Mouse (Mus musculus) frontal cortex, postnatal 10 days (tissue): ENCODE measurements around the gene Il2ra.
A peak's percentile ranks its signal among the peaks of the same experiment; 100 is the strongest.
"Not testable (repeated sequence)": the region's sequence is repeated elsewhere in the genome, so short reads cannot be mapped to it uniquely, and the experiment has no call there.

Experiments used
- DNase-seq, 2 experiments: peaks; one replicate each; pipeline ENCODE4 v3.0.0; 2022; ENCODE audit warnings: low spot score in 2 of 2, mixed read lengths in 1 of 2

Il2ra gene

GRCm38 (mm10) chr2:11705201-11706025 is 62.8 kb downstream of the Il2ra start, which contains the start of gene Il15ra:
Gene Il15ra, plus strand, starts transcription at chr2:11705290.
- DNase-seq: peak; percentile 28 to 44

GRCm38 (mm10) chr2:11706030-11706745 is 63.6 kb downstream of the Il2ra start:
- DNase-seq: no peak

GRCm38 (mm10) chr2:11706746-11707065 is 64.1 kb downstream of the Il2ra start:
- DNase-seq: no peak

- DNase-seq: no peak
Observed at GRCm38 (mm10) chr2:11708538-11708937, 65.9 kb downstream of the Il2ra start.

- DNase-seq: not testable (repeated sequence)
Observed at GRCm38 (mm10) chr2:11710101-11710500, 67.5 kb downstream of the Il2ra start.

- DNase-seq: no peak
Observed at GRCm38 (mm10) chr2:11712483-11712990, 69.9 kb downstream of the Il2ra start.

- DNase-seq: no peak
Observed at GRCm38 (mm10) chr2:11713021-11713420, 70.4 kb downstream of the Il2ra start.

GRCm38 (mm10) chr2:11714535-11714934 is 71.9 kb downstream of the Il2ra start:
- peak in 1 of 2 experiments; percentile 13 for DNase-seq

- no peak for DNase-seq
Observed at GRCm38 (mm10) chr2:11718573-11718972, 76.0 kb downstream of the Il2ra start.

GRCm38 (mm10) chr2:11722564-11722963 is 80.0 kb downstream of the Il2ra start:
- DNase-seq: no peak

GRCm38 (mm10) chr2:11727574-11727973 is 85.0 kb downstream of the Il2ra start:
- no peak for DNase-seq

- DNase-seq: no peak
Observed at GRCm38 (mm10) chr2:11729091-11729490, 86.5 kb downstream of the Il2ra start.

- DNase-seq: no peak
Observed at GRCm38 (mm10) chr2:11732978-11733377, 90.4 kb downstream of the Il2ra start.

GRCm38 (mm10) chr2:11735853-11736252 is 93.2 kb downstream of the Il2ra start:
- DNase-seq: no peak

GRCm38 (mm10) chr2:11738794-11739193 is 96.2 kb downstream of the Il2ra start:
- DNase-seq: no peak

- DNase-seq: no peak
Observed at GRCm38 (mm10) chr2:11739516-11740051, 97.0 kb downstream of the Il2ra start.
